In the genomic region with DNA sequence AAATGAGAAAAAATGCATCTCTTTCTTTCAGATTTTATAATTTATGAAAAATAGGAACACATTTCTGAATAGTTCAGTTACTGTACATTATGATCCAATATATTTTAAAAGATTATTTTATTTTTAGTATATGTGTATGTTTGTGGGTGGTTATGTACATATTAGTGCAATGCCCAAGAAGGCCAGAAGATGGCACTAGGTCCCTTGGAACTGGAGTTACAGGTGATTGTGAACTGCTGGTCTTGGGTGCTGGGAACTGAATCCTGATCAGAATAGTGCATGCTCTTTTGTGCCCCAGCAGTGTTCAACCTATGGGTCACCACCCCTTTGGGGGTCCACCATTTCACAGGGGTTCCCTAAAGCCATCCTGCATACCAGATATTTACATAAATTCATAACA, we compare ENCODE assay signal across 15 mouse cellular contexts. TPM values are rescaled to one million over a fixed set of nuclear protein-coding genes. Genes with fewer than 3 reads are reported as not detected.
A peak's percentile ranks its signal among the peaks of the same experiment; 100 is the strongest.
DNase-seq lines count a peak whose midpoint lies in the region; ATAC-seq and TF ChIP-seq lines count a peak whose summit lies in the region.
"Had no signal": no experiment of that assay in that cellular context is flagged by ENCODE, and none has a peak within 500 bp of the region (broad histone marks: within the 10 kb centered on the region; RNA-seq: fewer than 3 reads in every experiment).

No protein-coding gene starts in this region.

- DNase-seq in heart, postnatal 0 days (ENCODE audit: low spot score), result no peak
- DNase-seq in heart, adult 8-10 months (ENCODE audit: low spot score), result no peak
- no peak for DNase-seq in midbrain, postnatal 0 days (ENCODE audit: low spot score)
- peak; percentile 19 for DNase-seq in ES-E14 (ENCODE audit: low read depth, low spot score)
- peak; percentile 18 for DNase-seq in naive thymus-derived CD4-positive, alpha-beta T cell, adult 2 months (ENCODE audit: low read depth)
- no peak for DNase-seq in layer of hippocampus, adult 18-20 months (ENCODE audit: low spot score in 2 of 2)
- DNase-seq: adrenal gland, postnatal 25 days; cerebellum, adult 2 months; liver, embryonic 13.5 days had no signal

- no peaks in the 10 kb centered on the region for H3K9me3 ChIP-seq in heart, postnatal 0 days (replicated peaks; ENCODE audit: control insufficient read depth, low read length)
- no peaks in the 10 kb centered on the region for H3K9me3 ChIP-seq in midbrain, postnatal 0 days (ENCODE audit: low read length)
- no peaks in the 10 kb centered on the region for H3K9me3 ChIP-seq in midbrain, embryonic 16.5 days (replicated peaks; ENCODE audit: control insufficient read depth, low read length, poor library complexity, severe bottlenecking)
- no peaks in the 10 kb centered on the region for H3K9me3 ChIP-seq in ES-E14 (ENCODE audit: control insufficient read depth, insufficient read depth, low read depth, low read length)
- H3K9me3 ChIP-seq: hindbrain, embryonic 15.5 days had no signal

- in situ Hi-C loops in ES-E14 (cut with MboI; ENCODE audit: low sequenced_read_pairs in 2 of 2, unreplicated experiment in 2 of 2), result no loop called here

- no peaks in the 10 kb centered on the region for H3K27me3 ChIP-seq in heart, postnatal 0 days (ENCODE audit: control insufficient read depth, insufficient read depth, low read length)
- H3K27me3 ChIP-seq in midbrain, postnatal 0 days (ENCODE audit: insufficient read depth, low read length), result no peaks in the 10 kb centered on the region
- H3K27me3 ChIP-seq in midbrain, embryonic 16.5 days (ENCODE audit: control insufficient read depth, insufficient read depth, low read depth, low read length), result no peaks in the 10 kb centered on the region
- H3K27me3 ChIP-seq: heart, embryonic 13.5 days; hindbrain, embryonic 15.5 days; liver, embryonic 13.5 days; megakaryocyte, embryonic 14.5 days had no signal

- TF ChIP-seq EP300 in heart, postnatal 0 days (IDR thresholded peaks at IDR 0.05; ENCODE audit: low read depth), result no peak

- H3K4me3 ChIP-seq in heart, postnatal 0 days (ENCODE audit: low read depth, low read length), result no peak overlapping the region
- no peak overlapping the region for H3K4me3 ChIP-seq in midbrain, postnatal 0 days (ENCODE audit: low read depth, low read length)
- H3K4me3 ChIP-seq in midbrain, embryonic 16.5 days (ENCODE audit: low read depth, low read length), result no peak overlapping the region
- no peak overlapping the region for H3K4me3 ChIP-seq in ES-E14 (ENCODE audit: insufficient read depth in 1 of 2, low read depth in 1 of 2, low read length in 2 of 2, poor library complexity in 1 of 2, severe bottlenecking in 1 of 2)
- H3K4me3 ChIP-seq: heart, embryonic 13.5 days; hindbrain, embryonic 15.5 days; liver, embryonic 13.5 days; megakaryocyte, embryonic 14.5 days; myocyte had no signal

- H3K36me3 ChIP-seq in heart, postnatal 0 days (replicated peaks; ENCODE audit: control insufficient read depth, insufficient read depth, low read length), result peaks cover 45% of the 10 kb centered on the region
- peaks cover 35% of the 10 kb centered on the region for H3K36me3 ChIP-seq in midbrain, postnatal 0 days (ENCODE audit: insufficient read depth, low read length)
- peaks cover 48% of the 10 kb centered on the region for H3K36me3 ChIP-seq in midbrain, embryonic 16.5 days (ENCODE audit: control insufficient read depth, insufficient read depth, low read length)
- H3K36me3 ChIP-seq in ES-E14 (ENCODE audit: control insufficient read depth, insufficient read depth, low read length, poor library complexity, severe bottlenecking), result peaks cover 14% of the 10 kb centered on the region

- no peak overlapping the region for H3K4me2 ChIP-seq in heart, postnatal 0 days (ENCODE audit: low read depth, low read length)
- H3K4me2 ChIP-seq in midbrain, postnatal 0 days (ENCODE audit: low read depth, low read length, poor library complexity, severe bottlenecking), result no peak overlapping the region
- H3K4me2 ChIP-seq in midbrain, embryonic 16.5 days (ENCODE audit: low read length), result no peak overlapping the region
- H3K4me2 ChIP-seq: heart, embryonic 13.5 days; hindbrain, embryonic 15.5 days; liver, embryonic 13.5 days had no signal

- H3K9ac ChIP-seq in heart, postnatal 0 days (replicated peaks; ENCODE audit: low read depth, low read length), result no peak overlapping the region
- H3K9ac ChIP-seq in midbrain, postnatal 0 days (replicated peaks; ENCODE audit: low read length, poor library complexity, severe bottlenecking), result no peak overlapping the region
- H3K9ac ChIP-seq in midbrain, embryonic 16.5 days (ENCODE audit: low read depth, low read length), result no peak overlapping the region
- no peak overlapping the region for H3K9ac ChIP-seq in ES-E14 (ENCODE audit: insufficient read depth, low read depth, low read length, poor library complexity, severe bottlenecking)
- H3K9ac ChIP-seq: heart, embryonic 13.5 days; hindbrain, embryonic 15.5 days; liver, embryonic 13.5 days had no signal

- H3K4me1 ChIP-seq in heart, postnatal 0 days (ENCODE audit: control insufficient read depth, insufficient read depth), result no peaks in the 10 kb centered on the region
- H3K4me1 ChIP-seq in midbrain, postnatal 0 days (ENCODE audit: insufficient read depth, low read length), result no peaks in the 10 kb centered on the region
- no peaks in the 10 kb centered on the region for H3K4me1 ChIP-seq in midbrain, embryonic 16.5 days (ENCODE audit: control insufficient read depth, insufficient read depth, low read length)
- H3K4me1 ChIP-seq in ES-E14 (ENCODE audit: control insufficient read depth in 2 of 2, insufficient read depth in 2 of 2, low read length in 2 of 2, poor library complexity in 1 of 2), result no peaks in the 10 kb centered on the region
- H3K4me1 ChIP-seq: heart, embryonic 13.5 days; hindbrain, embryonic 15.5 days; liver, embryonic 13.5 days had no signal

- no peak for ATAC-seq in heart, postnatal 0 days (ENCODE audit: insufficient read depth, low read depth)
- ATAC-seq in midbrain, postnatal 0 days (ENCODE audit: low FRiP score), result no peak
- no peak for ATAC-seq in midbrain, embryonic 16.5 days
- ATAC-seq in frontal cortex, adult (ENCODE audit: low TSS enrichment), result no peak

- no peak overlapping the region for H3K27ac ChIP-seq in heart, postnatal 0 days (ENCODE audit: low read depth)
- no peak overlapping the region for H3K27ac ChIP-seq in midbrain, postnatal 0 days (ENCODE audit: low read depth, low read length)
- H3K27ac ChIP-seq in midbrain, embryonic 16.5 days (ENCODE audit: low read length), result no peak overlapping the region
- no peak overlapping the region for H3K27ac ChIP-seq in ES-E14 (ENCODE audit: insufficient read depth, low read depth, low read length, poor library complexity, severe bottlenecking)
- H3K27ac ChIP-seq: heart, embryonic 13.5 days; hindbrain, embryonic 15.5 days; liver, embryonic 13.5 days had no signal

- TF ChIP-seq CTCF in heart, postnatal 0 days (IDR thresholded peaks at IDR 0.05; ENCODE audit: low read depth), result 0 out of 2 replicates have a peak, but pooled peaks have one; percentile 2
- TF ChIP-seq CTCF in midbrain, postnatal 0 days (IDR thresholded peaks at IDR 0.05), result peak; percentile 36

TF ChIP-seq in ES-E14, 5 proteins besides CTCF, POLR2A, EP300 and RAD21:
- TF ChIP-seq CHD2 (IDR thresholded peaks at IDR 0.05; ENCODE audit: low read depth, low read length), result no peak
- no peak for TF ChIP-seq ZNF384 (IDR thresholded peaks at IDR 0.05; ENCODE audit: low read depth, low read length)
- TF ChIP-seq ZC3H11A (IDR thresholded peaks at IDR 0.05; ENCODE audit: borderline replicate concordance, low read depth, low read length), result 0 out of 2 replicates have a peak, but pooled peaks have one; percentile 21

RNA-seq across cellular contexts. Expression of gene Cplane1, which starts 31.4 kb away (rescaled TPM):
- 3.5 and 4.1 TPM in 2 replicates for total RNA-seq in heart, postnatal 0 days (2014; rRNA removed; ENCODE audit: low replicate concordance)
- polyA plus RNA-seq in heart, postnatal 0 days (2015; fragmentation: Nextera tagmentation; extraction: Ambion mirVana), result 2.2 and 2.3 TPM in 2 replicates
- total RNA-seq in heart, adult 8-10 months (2022), result 1 to 10 TPM; 4.0 to 4.8 (median 4.4) TPM
- 36.8 and 45.4 TPM in 2 replicates for total RNA-seq in midbrain, postnatal 0 days (2014; rRNA removed)
- 12.5 and 15.9 TPM in 2 replicates for polyA plus RNA-seq in midbrain, postnatal 0 days (2015; fragmentation: Nextera tagmentation; extraction: Ambion mirVana)
- 15.3 and 18.1 TPM in 2 replicates for polyA plus RNA-seq in midbrain, embryonic 16.5 days (2015; fragmentation: Nextera tagmentation; extraction: Ambion mirVana)
- total RNA-seq in ES-E14 (2012; rRNA removed), result 13.5 and 17.7 TPM in 2 replicates
- 10 to 100 TPM; 27.8 to 29.0 TPM for total RNA-seq in layer of hippocampus, adult 18-20 months (2021)

Comparison
In these comparisons a context has a peak if more than half of its experiments do, and no peak if none do; other contexts are left out.
1. DNase-seq: peak in ES-E14 (single experiment) and naive thymus-derived CD4-positive, alpha-beta T cell, adult 2 months (single experiment); none in heart, postnatal 0 days (single experiment), heart, adult 8-10 months (single experiment), midbrain, postnatal 0 days (single experiment) and layer of hippocampus, adult 18-20 months (0 of 2).